ENCODE assay signal across 13 mouse cellular contexts in the genomic region with DNA sequence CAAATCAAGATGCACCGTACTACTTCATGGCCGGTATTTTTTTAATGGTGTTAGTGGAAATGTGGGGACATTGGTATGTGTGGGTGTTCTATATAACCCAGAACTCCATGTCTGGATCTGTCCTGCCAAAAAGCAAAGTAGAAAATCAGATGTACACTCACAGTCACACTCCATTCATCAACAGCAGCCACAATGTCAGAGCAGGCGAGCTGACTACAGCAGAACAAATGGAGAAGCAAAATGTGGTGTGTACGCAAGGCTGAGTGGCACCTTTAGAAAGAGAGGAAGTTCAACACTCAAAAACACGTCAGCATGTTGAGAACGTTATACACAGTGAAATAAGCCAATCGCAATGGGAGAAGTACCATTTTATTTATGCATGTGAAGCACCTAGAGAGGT.
"Had no signal": no experiment of that assay in that cellular context is flagged by ENCODE, and none has a peak within 500 bp of the region (broad histone marks: within the 10 kb centered on the region; RNA-seq: fewer than 3 reads in every experiment).

No protein-coding gene starts in this region.

- H3K4me2 ChIP-seq: intestine, embryonic 15.5 days; kidney, embryonic 15.5 days; limb, embryonic 13.5 days; liver, embryonic 13.5 days; midbrain, embryonic 11.5 days had no signal

- H3K9ac ChIP-seq: intestine, embryonic 15.5 days; kidney, embryonic 15.5 days; limb, embryonic 13.5 days; liver, embryonic 13.5 days had no signal

- H3K27ac ChIP-seq: intestine, embryonic 15.5 days; kidney, embryonic 15.5 days; limb, embryonic 10.5 days; limb, embryonic 13.5 days; liver, embryonic 13.5 days had no signal

- H3K4me1 ChIP-seq: intestine, embryonic 15.5 days; kidney, embryonic 15.5 days; liver, embryonic 13.5 days had no signal

- H3K9me3 ChIP-seq: intestine, embryonic 15.5 days; kidney, embryonic 15.5 days; limb, embryonic 10.5 days; limb, embryonic 13.5 days; liver, embryonic 13.5 days had no signal

- DNase-seq: kidney, adult 11 months; kidney, adult 8-10 months; kidney, postnatal 10 days; kidney, postnatal 36 days; liver, embryonic 13.5 days; midbrain, embryonic 14.5 days; thymus, adult 18-20 months; thymus, postnatal 36 days had no signal

- ATAC-seq: intestine, embryonic 15.5 days had no signal

- H3K4me3 ChIP-seq: intestine, embryonic 15.5 days; kidney, embryonic 15.5 days; limb, embryonic 10.5 days; limb, embryonic 13.5 days; liver, embryonic 13.5 days had no signal

- H3K27me3 ChIP-seq: intestine, embryonic 15.5 days; kidney, embryonic 15.5 days; liver, embryonic 13.5 days had no signal

- H3K36me3 ChIP-seq: intestine, embryonic 15.5 days; kidney, embryonic 15.5 days; limb, embryonic 10.5 days; limb, embryonic 13.5 days; liver, embryonic 13.5 days had no signal
